Mouse (Mus musculus) forebrain, embryonic 14.5 days (tissue): ENCODE measurements at regions not wholly inside any gene's neighbourhood (a gene's known extent, or its start where the extent isn't known, plus 50 kb on each side); places are given as distances from the start of the nearest gene placed in this dataset.

Experiments used
- ATAC-seq: fragments of 200-750 bp; cut with Nextera tagmentation; 2 replicates; pipeline ENCODE4 v1.8.0; 2017; ENCODE audit warnings: mild to moderate bottlenecking, moderate library complexity
- DNase-seq: peaks from one replicate; pipeline ENCODE4 v3.0.0-alpha.2; 2015; ENCODE audit warnings: low spot score
- H3K27ac ChIP-seq: fragments of 300-500 bp; sonication (generic); 2 replicates; pipeline ENCODE4 v1.5.1; 2014; ENCODE audit warnings: low read depth, mild to moderate bottlenecking, control low read depth, low read length, moderate library complexity
- H3K27me3 ChIP-seq: fragments of 300-500 bp; sonication (generic); replicated peaks from 2 replicates; pipeline ENCODE4 v1.6.1; 2014; ENCODE audit warnings: low read length, control low read depth, mixed read lengths; ENCODE audit not compliant: control insufficient read depth, insufficient read depth
- H3K36me3 ChIP-seq: fragments of 300-500 bp; sonication (generic); 2 replicates; pipeline ENCODE4 v1.6.1; 2014; ENCODE audit warnings: low read length, control low read depth; ENCODE audit not compliant: control insufficient read depth, insufficient read depth
- H3K4me1 ChIP-seq: fragments of 300-500 bp; sonication (generic); 2 replicates; pipeline ENCODE4 v1.6.1; 2014; ENCODE audit warnings: antibody characterized with exemption, low read length, control low read depth; ENCODE audit not compliant: control insufficient read depth, insufficient read depth
- H3K4me2 ChIP-seq: fragments of 300-500 bp; sonication (generic); 2 replicates; pipeline ENCODE4 v1.6.1; 2014; ENCODE audit warnings: mild to moderate bottlenecking, control low read depth, low read length
- H3K4me3 ChIP-seq: fragments of 300-500 bp; sonication (generic); 2 replicates; pipeline ENCODE4 v1.5.1; 2014; ENCODE audit warnings: low read depth, low read length, control low read depth
- H3K9ac ChIP-seq: fragments of 300-500 bp; sonication (generic); 2 replicates; pipeline ENCODE4 v1.6.1; 2014; ENCODE audit warnings: mild to moderate bottlenecking, low read length, control low read depth, moderate library complexity
- H3K9me3 ChIP-seq: fragments of 300-500 bp; sonication (generic); replicated peaks from 2 replicates; pipeline ENCODE4 v1.6.1; 2016; ENCODE audit warnings: low read length, control low read depth, mixed read lengths; ENCODE audit not compliant: control insufficient read depth
- WGBS: fragments of 180-500 bp; shearing (Covaris S2); extraction: QIAGEN DNeasy Blood & Tissue Kit; methylation state at CpG from one replicate; pipeline ENCODE4 v1.1.7; 2014; 5-methylcytosine and 5-hydroxymethylcytosine counted together

DNA sequence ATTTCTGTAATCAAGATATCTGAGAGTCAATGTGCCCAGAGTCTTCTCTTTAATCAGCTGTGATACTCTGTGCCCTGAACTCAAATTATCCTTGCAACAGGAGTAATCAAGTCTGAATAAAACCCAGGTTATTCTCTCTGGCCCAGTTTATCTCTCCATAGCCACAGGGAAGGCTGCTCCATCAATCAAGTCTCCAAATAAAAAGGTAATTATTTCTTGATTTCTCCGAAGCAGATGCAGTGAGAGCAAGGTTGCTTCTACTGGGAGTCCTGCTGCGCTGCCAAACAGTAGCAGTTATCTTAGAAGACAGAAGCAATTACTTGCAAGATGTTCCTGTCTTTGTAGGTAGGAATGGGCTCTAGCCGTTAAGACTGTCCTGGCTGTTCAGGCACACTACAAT, 600.5 kb downstream of the Trib2 start:
- no peak overlapping the region for H3K9ac ChIP-seq
- H3K4me2 ChIP-seq = no peak overlapping the region
- H3K27ac ChIP-seq = no peak overlapping the region
- ATAC-seq (no peak), DNase-seq (peak; percentile 4)
- H3K27me3 ChIP-seq = no peaks in the 10 kb centered on the region
- H3K4me1 ChIP-seq = no peaks in the 10 kb centered on the region
- 69% methylated on average over 3 of the region's 3 CpGs for WGBS
- H3K9me3 ChIP-seq = no peaks in the 10 kb centered on the region
- no peak overlapping the region for H3K4me3 ChIP-seq
- no peaks in the 10 kb centered on the region for H3K36me3 ChIP-seq

GRCm38 (mm10) chr12:15174411-15175041, 642.2 kb downstream of the Trib2 start:
- ATAC-seq (peak; percentile 58; the same call in 1 of the 2 replicates), DNase-seq (peak; percentile 42)
- no peak overlapping the region for H3K4me2 ChIP-seq
- H3K4me3 ChIP-seq = no peak overlapping the region
- no peak overlapping the region for H3K9ac ChIP-seq
- no peak overlapping the region for H3K27ac ChIP-seq
- no peaks in the 10 kb centered on the region for H3K36me3 ChIP-seq
- H3K4me1 ChIP-seq = no peaks in the 10 kb centered on the region
- H3K27me3 ChIP-seq = no peaks in the 10 kb centered on the region
- H3K9me3 ChIP-seq = no peaks in the 10 kb centered on the region
- 51% methylated on average over 6 of the region's 6 CpGs for WGBS

- Histone ChIP-seq H3K4me3 (no peak overlapping the region), H3K27me3 (no peaks in the 10 kb centered on the region), H3K9ac (no peak overlapping the region), H3K9me3 (no peaks in the 10 kb centered on the region), H3K27ac (no peak overlapping the region), H3K36me3 (no peaks in the 10 kb centered on the region), H3K4me2 (no peak overlapping the region), H3K4me1 (no peaks in the 10 kb centered on the region)
- DNase-seq (no peak), ATAC-seq (no peak)
- WGBS = 80% methylated on average over 5 of the region's 5 CpGs
These were observed 654.1 kb downstream of the Trib2 start for GRCm38 (mm10) chr12:15162605-15163004.

DNA sequence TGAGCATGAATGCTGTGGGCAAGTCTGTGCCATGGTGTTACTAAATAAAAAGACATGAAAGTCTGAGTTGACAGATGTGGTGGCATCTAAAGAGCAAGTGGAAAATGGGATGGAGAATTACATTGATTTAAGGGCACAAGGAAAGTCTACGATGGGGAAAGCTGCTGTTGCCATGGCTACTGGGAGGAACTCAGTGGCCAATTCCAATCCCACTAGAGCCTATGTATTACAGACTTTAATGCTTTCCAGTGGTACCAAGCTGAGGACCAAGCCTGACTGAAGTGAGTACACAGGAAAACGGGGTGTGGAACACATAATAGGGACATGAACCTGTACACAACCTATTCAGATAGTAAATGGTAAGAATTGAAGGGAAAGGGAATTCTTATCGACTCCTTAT, 654.9 kb downstream of the Trib2 start:
- ATAC-seq (no peak), DNase-seq (no peak)
- H3K9ac ChIP-seq = no peak overlapping the region
- H3K4me3 ChIP-seq = no peak overlapping the region
- no peak overlapping the region for H3K27ac ChIP-seq
- H3K4me1 ChIP-seq = no peaks in the 10 kb centered on the region
- H3K27me3 ChIP-seq = no peaks in the 10 kb centered on the region
- no peaks in the 10 kb centered on the region for H3K36me3 ChIP-seq
- H3K4me2 ChIP-seq = no peak overlapping the region
- H3K9me3 ChIP-seq = no peaks in the 10 kb centered on the region
- WGBS = 68% methylated on average over 3 of the region's 3 CpGs

DNA sequence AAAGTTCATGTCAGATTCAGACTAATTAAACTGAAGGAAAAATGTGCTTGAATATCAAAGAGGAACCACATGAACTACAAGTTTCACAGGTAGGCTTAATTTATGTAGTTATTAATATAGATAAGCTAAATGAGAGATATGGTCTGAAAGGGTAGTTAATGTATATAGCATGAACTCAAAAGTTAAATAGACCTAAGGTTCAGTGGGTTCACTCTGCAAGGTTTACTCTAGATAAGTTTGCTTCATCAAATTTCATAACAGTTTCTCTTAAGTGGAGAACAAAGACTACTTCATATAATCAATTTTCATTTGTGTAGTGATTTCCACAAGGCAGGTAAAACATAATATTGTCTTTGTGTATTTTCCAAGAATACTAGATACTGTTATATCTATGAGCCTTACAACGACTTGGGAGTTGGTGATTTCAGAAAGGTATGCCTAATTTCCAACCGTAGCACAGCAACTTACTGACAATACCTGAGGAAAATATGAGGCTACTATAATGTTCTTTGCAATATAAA, 656.2 kb downstream of the Trib2 start:
- 90% methylated on average over 2 of the region's 2 CpGs for WGBS
- Histone ChIP-seq H3K9me3 (no peaks in the 10 kb centered on the region), H3K36me3 (no peaks in the 10 kb centered on the region), H3K27ac (no peak overlapping the region), H3K4me3 (no peak overlapping the region), H3K4me1 (no peaks in the 10 kb centered on the region), H3K27me3 (no peaks in the 10 kb centered on the region), H3K9ac (no peak overlapping the region), H3K4me2 (no peak overlapping the region)
- DNase-seq = no peak
- ATAC-seq = no peak

DNA sequence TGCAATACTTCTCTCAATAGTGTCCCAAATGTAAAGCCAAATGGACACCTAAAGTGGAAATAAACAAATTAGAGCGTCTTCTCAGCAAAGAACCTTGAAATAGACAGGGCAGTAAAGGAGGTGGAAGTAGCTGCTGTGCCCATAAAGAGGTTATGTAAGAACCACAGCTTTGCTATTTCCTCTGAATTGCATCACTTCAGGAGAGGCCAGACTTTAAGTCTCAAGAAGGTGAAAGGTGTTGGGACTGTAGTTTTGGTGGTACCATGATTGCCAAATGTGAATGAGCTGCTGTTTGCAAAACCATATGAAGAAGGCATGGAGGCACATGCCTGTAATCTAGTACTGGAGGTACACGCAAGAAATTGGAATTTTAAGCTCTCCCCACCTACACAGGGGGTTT, 670.3 kb downstream of the Trib2 start:
- Histone ChIP-seq H3K4me3 (no peak overlapping the region), H3K4me1 (no peaks in the 10 kb centered on the region), H3K27ac (no peak overlapping the region), H3K9ac (no peak overlapping the region), H3K36me3 (no peaks in the 10 kb centered on the region), H3K9me3 (no peaks in the 10 kb centered on the region), H3K27me3 (no peaks in the 10 kb centered on the region), H3K4me2 (no peak overlapping the region)
- no peak for ATAC-seq
- 78% methylated on average over 2 of the region's 2 CpGs for WGBS
- DNase-seq = no peak

- no peak for ATAC-seq
These were observed 679.7 kb downstream of the Trib2 start for GRCm38 (mm10) chr12:15137039-15137438.

GRCm38 (mm10) chr12:15124179-15124578, 692.5 kb downstream of the Trib2 start:
- Histone ChIP-seq H3K9me3 (no peaks in the 10 kb centered on the region), H3K4me2 (no peak overlapping the region), H3K4me1 (no peaks in the 10 kb centered on the region), H3K27ac (no peak overlapping the region), H3K4me3 (no peak overlapping the region), H3K27me3 (no peaks in the 10 kb centered on the region), H3K9ac (no peak overlapping the region), H3K36me3 (no peaks in the 10 kb centered on the region)
- WGBS = 73% methylated on average over 3 of the region's 3 CpGs
- ATAC-seq = no peak
- no peak for DNase-seq

More at GRCm38 (mm10) chr12:15137039-15137438, 679.7 kb downstream of the Trib2 start:
- no peak overlapping the region for H3K4me3 ChIP-seq
- H3K4me1 ChIP-seq = no peaks in the 10 kb centered on the region
- no peak overlapping the region for H3K9ac ChIP-seq
- 66% methylated on average over 5 of the region's 5 CpGs for WGBS
- H3K27me3 ChIP-seq = no peaks in the 10 kb centered on the region
- H3K36me3 ChIP-seq = no peaks in the 10 kb centered on the region
- no peaks in the 10 kb centered on the region for H3K9me3 ChIP-seq
- no peak overlapping the region for H3K27ac ChIP-seq
- H3K4me2 ChIP-seq = no peak overlapping the region
- no peak for DNase-seq

DNA sequence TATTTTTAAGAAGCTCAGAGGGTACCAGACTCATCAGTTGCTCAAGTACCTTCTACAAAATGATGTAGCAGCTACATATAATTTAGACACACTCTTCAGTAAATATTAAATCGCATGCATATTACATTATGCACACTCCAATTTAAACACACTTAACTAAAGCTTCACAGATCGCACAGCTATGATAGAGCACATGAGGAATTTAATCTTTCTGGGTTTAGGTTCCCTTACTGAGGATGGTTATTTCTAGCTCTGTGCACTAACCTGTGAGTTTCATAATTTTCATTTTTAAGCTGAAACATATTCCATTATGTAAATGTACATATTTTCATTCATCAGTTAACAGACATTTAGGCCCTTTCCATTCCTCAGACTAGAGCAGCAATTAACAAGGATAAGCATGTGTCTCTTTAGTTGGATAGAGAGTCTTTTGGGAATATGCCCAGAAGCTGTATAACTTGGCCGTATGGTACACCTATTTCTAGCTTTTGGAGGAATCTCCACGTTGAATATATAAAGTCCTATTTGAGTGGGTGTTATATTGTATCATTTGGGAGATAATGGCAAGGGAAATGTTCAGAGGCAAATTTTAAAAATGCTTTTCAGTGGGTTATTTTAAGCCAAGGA, 694.0 kb downstream of the Trib2 start:
- no peaks in the 10 kb centered on the region for H3K27me3 ChIP-seq
- ATAC-seq (peak; percentile 40; the same call in 1 of the 2 replicates), DNase-seq (peak; percentile 63)
- H3K27ac ChIP-seq = no peak overlapping the region
- H3K4me1 ChIP-seq = no peaks in the 10 kb centered on the region
- no peak overlapping the region for H3K4me3 ChIP-seq
- no peak overlapping the region for H3K4me2 ChIP-seq
- no peaks in the 10 kb centered on the region for H3K9me3 ChIP-seq
- H3K36me3 ChIP-seq = no peaks in the 10 kb centered on the region
- H3K9ac ChIP-seq = no peak overlapping the region
- WGBS = 78% methylated on average over 4 of the region's 4 CpGs
